Mouse (Mus musculus) CD8-positive naive resting alpha-beta T cell, adult 2 months (primary cell): Measurements from ENCODE around the gene Pinlyp.

ENCODE experiments used
- DNase-seq, 2 experiments: peaks; one replicate each; pipeline ENCODE4 v3.0.0; 2022; ENCODE audit warnings: low read depth in 2 of 2, low spot score in 2 of 2

The Pinlyp gene

GRCm38 (mm10) chr7:24546068-24546614 lies at the start of gene Pinlyp, which contains the start of gene Xrcc1:
Pinlyp (minus strand) TSS chr7:24546118.
Xrcc1 (plus strand) TSS chr7:24546289.
- DNase-seq, result no peak

- DNase-seq, result no peak
Observed at GRCm38 (mm10) chr7:24595464-24595863, 49.5 kb upstream of the Pinlyp start.

GRCm38 (mm10) chr7:24594309-24594803 lies 48.4 kb upstream of the Pinlyp start:
- no peak for DNase-seq

GRCm38 (mm10) chr7:24593621-24594308 lies 47.8 kb upstream of the Pinlyp start:
- peak; percentile 48 to 55 for DNase-seq

DNA sequence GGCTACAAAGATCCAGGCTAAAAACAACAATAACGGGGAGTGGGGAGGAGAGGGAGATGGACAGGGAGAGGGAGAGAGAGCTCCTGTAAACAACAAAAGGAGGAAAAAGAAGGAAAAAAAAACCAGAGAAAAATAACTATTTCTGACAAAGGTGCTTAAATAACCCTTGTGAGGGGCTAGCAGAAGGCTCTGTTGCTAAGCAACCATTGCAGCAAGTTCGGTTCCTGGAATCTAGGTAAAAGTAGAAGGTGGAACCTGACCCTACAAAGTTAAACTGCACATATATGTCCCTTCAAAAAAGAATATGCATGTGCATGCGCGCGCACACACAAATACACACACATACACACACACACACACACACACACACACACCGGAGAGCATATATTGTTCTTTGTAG lies 46.9 kb upstream of the Pinlyp start:
- no peak for DNase-seq

DNA sequence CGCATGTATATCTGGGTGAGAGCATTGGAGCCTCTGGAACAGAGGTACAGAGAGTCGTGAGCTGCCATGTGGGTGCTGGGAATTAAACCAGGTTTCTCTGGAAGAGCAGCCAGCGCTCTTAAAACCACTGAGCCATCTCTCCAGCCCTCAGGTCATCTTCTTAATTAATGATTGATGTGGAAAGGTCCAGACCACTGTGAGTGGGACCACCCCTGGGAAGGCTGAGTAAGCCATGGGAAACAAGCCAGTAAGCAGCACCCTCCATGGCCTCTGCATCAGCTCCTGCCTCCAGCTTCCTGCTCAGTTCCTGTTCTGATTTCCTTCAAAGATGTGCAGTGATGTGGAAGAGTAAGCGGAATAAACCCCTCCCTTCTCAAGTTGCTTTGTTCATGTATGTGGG lies 46.2 kb upstream of the Pinlyp start:
- DNase-seq, result no peak

- DNase-seq, result no peak
Observed at GRCm38 (mm10) chr7:24591735-24592134, 45.8 kb upstream of the Pinlyp start.

- no peak for DNase-seq
Observed at GRCm38 (mm10) chr7:24588336-24588735, 42.4 kb upstream of the Pinlyp start.

GRCm38 (mm10) chr7:24587330-24588105 lies 41.6 kb upstream of the Pinlyp start, which contains the start of the genes Ethe1 and Zfp575:
Ethe1 (plus strand) TSS chr7:24587543.
Zfp575 (minus strand) TSS chr7:24587641.
- no peak for DNase-seq

DNA sequence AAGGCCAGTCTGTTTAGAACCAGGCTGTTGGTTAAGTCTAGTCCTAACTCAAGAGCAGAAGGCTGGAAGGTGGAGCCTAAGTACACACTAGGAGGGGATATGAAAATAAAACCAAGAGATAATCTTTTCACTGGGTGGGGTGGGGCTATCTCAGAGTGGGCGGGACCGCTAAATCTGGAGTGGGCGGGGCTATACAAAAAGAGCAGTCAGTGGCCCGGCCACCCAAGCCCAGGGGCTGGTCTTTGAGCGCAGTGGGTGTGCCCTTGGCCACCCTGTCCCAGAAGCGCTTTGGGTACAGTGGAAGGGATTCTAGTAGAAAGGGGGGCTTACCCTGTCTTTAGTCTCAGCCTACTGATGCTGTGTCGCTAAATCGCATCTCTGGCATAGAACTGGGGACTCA lies 40.9 kb upstream of the Pinlyp start:
- DNase-seq, result no peak

DNA sequence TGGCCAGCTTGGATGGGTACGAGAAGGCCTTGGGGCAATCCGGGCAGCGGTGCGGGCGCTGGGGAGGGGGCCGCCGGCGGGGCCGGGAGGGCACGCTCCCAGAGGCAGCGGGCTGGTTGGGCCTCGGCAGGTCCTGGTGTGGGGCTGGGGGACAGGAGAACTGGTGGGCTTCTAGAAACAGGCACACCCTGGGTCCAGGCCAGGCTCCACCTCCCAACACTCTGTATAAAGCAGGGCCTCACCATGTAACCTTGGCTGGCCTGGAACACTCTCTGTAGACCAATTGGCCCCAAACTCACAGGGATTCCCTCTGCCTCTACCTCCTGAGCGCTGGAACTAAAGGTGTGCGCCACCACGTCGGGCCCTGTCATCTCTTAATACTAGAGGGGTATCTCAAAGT lies 40.1 kb upstream of the Pinlyp start:
- no peak for DNase-seq

- DNase-seq, result no peak
Observed at GRCm38 (mm10) chr7:24584876-24585275, 39.0 kb upstream of the Pinlyp start.

- no peak for DNase-seq
Observed at GRCm38 (mm10) chr7:24577811-24578210, 31.9 kb upstream of the Pinlyp start.

- no peak for DNase-seq
Observed at GRCm38 (mm10) chr7:24574224-24574796, 28.4 kb upstream of the Pinlyp start.

- DNase-seq, result no peak
Observed at GRCm38 (mm10) chr7:24572455-24572854, 26.5 kb upstream of the Pinlyp start.

- no peak for DNase-seq
Observed at GRCm38 (mm10) chr7:24571071-24571470, 25.2 kb upstream of the Pinlyp start.

- no peak for DNase-seq
Observed at GRCm38 (mm10) chr7:24568512-24568911, 22.6 kb upstream of the Pinlyp start.

DNA sequence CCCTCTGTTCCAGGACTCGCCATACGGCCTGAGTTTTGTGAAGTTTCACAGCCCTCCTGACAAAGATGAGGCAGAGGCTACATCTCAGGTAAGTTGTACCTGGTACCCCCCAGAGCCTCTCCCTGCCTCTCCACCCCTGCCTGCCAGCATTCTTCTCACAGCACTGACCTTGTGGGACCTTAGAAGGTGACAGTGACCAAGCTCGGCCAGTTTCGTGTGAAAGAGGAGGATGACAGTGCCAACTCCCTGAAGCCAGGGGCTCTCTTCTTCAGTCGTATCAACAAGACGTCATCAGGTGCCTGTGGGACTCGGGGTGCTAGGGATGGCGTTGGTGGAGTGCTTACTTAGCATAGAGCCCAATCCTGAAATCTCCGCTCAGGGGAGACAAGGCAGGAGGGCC lies 20.3 kb upstream of the Pinlyp start:
- no peak for DNase-seq

- DNase-seq, result no peak
Observed at GRCm38 (mm10) chr7:24565627-24566026, 19.7 kb upstream of the Pinlyp start.

DNA sequence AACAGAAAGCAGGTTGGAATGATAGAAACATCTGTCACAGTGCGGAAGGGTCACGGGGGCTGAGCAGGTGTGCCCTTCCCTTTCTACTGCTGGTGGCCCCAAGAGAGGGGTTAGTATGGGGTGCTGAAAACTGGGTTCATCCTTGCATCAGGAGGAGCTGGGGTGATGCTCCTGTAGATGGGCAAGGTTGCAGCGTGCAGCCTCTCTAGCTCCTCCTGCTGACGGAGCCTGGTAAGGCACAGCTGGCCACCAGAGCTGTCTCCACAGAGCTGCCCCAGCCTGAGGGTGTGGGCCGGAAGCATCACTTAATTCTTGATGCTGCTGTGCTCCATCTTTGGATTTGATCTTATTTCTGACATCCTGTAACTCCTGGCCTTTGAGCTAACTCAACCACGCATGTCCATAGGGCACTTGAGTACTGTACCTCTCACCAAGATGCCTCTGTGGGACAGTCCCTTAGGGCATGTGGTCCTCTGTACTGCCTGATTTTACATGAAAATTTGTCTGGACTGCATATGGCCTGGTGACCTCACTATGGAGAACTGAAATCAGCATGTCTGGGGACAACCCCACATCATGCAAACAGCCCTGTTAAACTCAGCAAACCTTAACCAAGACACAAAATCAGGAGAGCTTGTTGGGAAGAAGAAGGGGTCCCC lies 18.8 kb upstream of the Pinlyp start:
- DNase-seq, result peak; percentile 73 to 82

DNA sequence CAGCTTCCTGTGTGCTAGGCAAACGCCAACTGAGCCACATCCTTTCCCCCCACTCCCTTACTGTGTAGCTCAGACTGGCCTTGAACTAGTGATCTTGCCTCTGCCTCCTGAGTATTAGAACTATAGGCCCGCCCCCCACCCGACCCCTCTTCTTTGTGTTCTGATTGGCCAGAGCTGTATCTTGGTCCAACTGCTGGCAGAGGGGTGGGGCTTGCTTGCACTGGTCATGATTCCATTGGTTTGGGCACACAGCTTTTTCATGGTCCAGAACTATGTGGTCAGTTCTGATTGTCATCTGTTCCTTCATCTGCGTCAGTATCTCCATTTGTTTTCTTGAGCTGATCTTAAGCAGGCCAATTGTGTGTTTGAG lies 17.9 kb upstream of the Pinlyp start:
- DNase-seq, result no peak
